Mouse (Mus musculus): ENCODE measurements around the gene Srsf10.

The Srsf10 gene

GRCm38 (mm10) chr4:135855080-135855479 is 467 bp upstream of the Srsf10 start:
- DNase-seq (ENCODE audit: low spot score in 2 of 2): no peak

GRCm38 (mm10) chr4:135856223-135857091 is 910 bp downstream of the Srsf10 start:
- peak in 1 of 2 experiments; percentile 59 for DNase-seq (ENCODE audit: low spot score in 2 of 2)

GRCm38 (mm10) chr4:135857597-135858186 is 2.1 kb downstream of the Srsf10 start:
- DNase-seq (ENCODE audit: low spot score in 2 of 2): no peak

- DNase-seq (ENCODE audit: low spot score in 2 of 2): no peak
Measured at GRCm38 (mm10) chr4:135868996-135869395, 13.4 kb downstream of the Srsf10 start.

- DNase-seq (ENCODE audit: low spot score in 2 of 2): no peak
Measured at GRCm38 (mm10) chr4:135870227-135871023, 14.9 kb downstream of the Srsf10 start.

- no peak for DNase-seq (ENCODE audit: low spot score in 2 of 2)
Measured at GRCm38 (mm10) chr4:135872015-135872414, 16.5 kb downstream of the Srsf10 start.

- DNase-seq (ENCODE audit: low spot score in 2 of 2): no peak
Measured at GRCm38 (mm10) chr4:135872589-135873391, 17.2 kb downstream of the Srsf10 start.

- peak; percentile 87 to 89 for DNase-seq (ENCODE audit: low spot score in 2 of 2)
Measured at GRCm38 (mm10) chr4:135873526-135874202, 18.1 kb downstream of the Srsf10 start, which contains the start of gene Pnrc2. Gene Pnrc2, minus strand, starts transcription at chr4:135873850.

- no peak for DNase-seq (ENCODE audit: low spot score in 2 of 2)
Measured at GRCm38 (mm10) chr4:135874564-135875535, 19.3 kb downstream of the Srsf10 start.

- no peak for DNase-seq (ENCODE audit: low spot score in 2 of 2)
Measured at GRCm38 (mm10) chr4:135875546-135875945, 20.0 kb downstream of the Srsf10 start.

GRCm38 (mm10) chr4:135875991-135876582 is 20.5 kb downstream of the Srsf10 start:
- peak in 1 of 2 experiments; percentile 41 for DNase-seq (ENCODE audit: low spot score in 2 of 2)

GRCm38 (mm10) chr4:135876583-135877020 is 21.1 kb downstream of the Srsf10 start:
- peak; percentile 67 to 82 for DNase-seq (ENCODE audit: low spot score in 2 of 2)

GRCm38 (mm10) chr4:135877742-135878141 is 22.2 kb downstream of the Srsf10 start:
- no peak for DNase-seq (ENCODE audit: low spot score in 2 of 2)

- no peak for DNase-seq (ENCODE audit: low spot score in 2 of 2)
Measured at GRCm38 (mm10) chr4:135879021-135879420, 23.5 kb downstream of the Srsf10 start.

GRCm38 (mm10) chr4:135880018-135880417 is 24.5 kb downstream of the Srsf10 start:
- no peak for DNase-seq (ENCODE audit: low spot score in 2 of 2)

- DNase-seq (ENCODE audit: low spot score in 2 of 2): no peak
Measured at GRCm38 (mm10) chr4:135880576-135880975, 25.0 kb downstream of the Srsf10 start.

GRCm38 (mm10) chr4:135882023-135882422 is 26.5 kb downstream of the Srsf10 start:
- DNase-seq (ENCODE audit: low spot score in 2 of 2): no peak

GRCm38 (mm10) chr4:135883401-135883851 is 27.9 kb downstream of the Srsf10 start:
- DNase-seq (ENCODE audit: low spot score in 2 of 2): no peak
